Mouse (Mus musculus) forebrain, embryonic 12.5 days (tissue): ENCODE results near the gene Rpp25l. TPM values are rescaled to one million over a fixed set of nuclear protein-coding genes. Genes with fewer than 3 reads are reported as not detected.

Source experiments
- ATAC-seq: fragments of 200-750 bp; cut with Nextera tagmentation; 2 replicates; pipeline ENCODE4 v1.8.0; 2017; ENCODE audit warnings: moderate TSS enrichment; ENCODE audit not compliant: low FRiP score
- H3K27ac ChIP-seq: fragments of 300-500 bp; sonication (generic); 2 replicates; pipeline ENCODE4 v1.5.1; 2016; ENCODE audit warnings: mild to moderate bottlenecking
- H3K27me3 ChIP-seq: fragments of 300-500 bp; sonication (generic); 2 replicates; pipeline ENCODE4 v1.6.1; 2016; ENCODE audit warnings: mild to moderate bottlenecking
- H3K36me3 ChIP-seq: fragments of 300-500 bp; sonication (generic); replicated peaks from 2 replicates; pipeline ENCODE4 v1.6.1; 2016; ENCODE audit warnings: mild to moderate bottlenecking
- H3K4me1 ChIP-seq: fragments of 300-500 bp; sonication (generic); 2 replicates; pipeline ENCODE4 v1.6.1; 2016
- H3K4me2 ChIP-seq: fragments of 300-500 bp; sonication (generic); 2 replicates; pipeline ENCODE4 v1.6.1; 2016; ENCODE audit warnings: mild to moderate bottlenecking, moderate library complexity
- H3K4me3 ChIP-seq: fragments of 300-500 bp; sonication (generic); replicated peaks from 2 replicates; pipeline ENCODE4 v1.5.1; 2016; ENCODE audit warnings: mild to moderate bottlenecking
- H3K9ac ChIP-seq: fragments of 300-500 bp; sonication (generic); 2 replicates; pipeline ENCODE4 v1.6.1; 2016; ENCODE audit warnings: mild to moderate bottlenecking
- H3K9me3 ChIP-seq: fragments of 300-500 bp; sonication (generic); 2 replicates; pipeline ENCODE4 v1.6.1; 2016
- WGBS: fragments of 180-500 bp; shearing (Covaris S2); methylation state at CpG from one replicate; pipeline ENCODE4 v1.1.7; 2016; 5-methylcytosine and 5-hydroxymethylcytosine counted together
- polyA plus RNA-seq: library from polyadenylated mRNA; unstranded; fragments of >200 nt; fragmentation: Nextera tagmentation; extraction: Ambion mirVana; gene quantifications from 2 replicates; pipeline ENCODE4 v1.2.1, GENCODE M21; 2016

The Rpp25l gene
- polyA plus RNA-seq, 1 experiment from 2014 or later = 77.0 TPM

DNA sequence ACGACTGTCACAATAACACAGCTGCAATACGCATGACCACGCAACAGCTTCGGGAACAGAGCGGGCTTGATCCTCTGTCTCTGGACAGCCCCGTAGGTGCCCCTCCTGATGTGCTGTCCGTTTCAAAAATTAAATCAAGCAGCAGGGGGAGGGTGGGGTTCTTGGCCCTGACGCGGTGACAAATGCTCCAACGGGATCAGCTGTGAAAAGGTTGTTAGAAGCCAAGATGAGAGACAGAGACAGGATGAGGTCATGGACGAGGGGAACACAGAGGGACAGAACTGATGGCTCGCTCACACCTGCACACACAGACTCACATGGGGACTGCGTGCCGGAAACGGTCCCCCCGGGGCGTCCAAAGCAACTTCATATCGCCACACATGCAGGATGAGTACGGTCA, 40.1 kb downstream of the Rpp25l start:
- Histone ChIP-seq H3K4me2 (peak overlapping the region; percentile 38), H3K4me1 (peaks cover 82% of the 10 kb centered on the region), H3K27me3 (peaks cover 11% of the 10 kb centered on the region; the same call in 1 of the 2 replicates), H3K9ac (peak overlapping the region; percentile 48; the same call in 1 of the 2 replicates), H3K4me3 (no peak overlapping the region), H3K36me3 (peaks cover 20% of the 10 kb centered on the region), H3K27ac (peak overlapping the region; percentile 94), H3K9me3 (no peaks in the 10 kb centered on the region)
- ATAC-seq = no peak
- WGBS = 42% methylated on average over 19 of the region's 19 CpGs

DNA sequence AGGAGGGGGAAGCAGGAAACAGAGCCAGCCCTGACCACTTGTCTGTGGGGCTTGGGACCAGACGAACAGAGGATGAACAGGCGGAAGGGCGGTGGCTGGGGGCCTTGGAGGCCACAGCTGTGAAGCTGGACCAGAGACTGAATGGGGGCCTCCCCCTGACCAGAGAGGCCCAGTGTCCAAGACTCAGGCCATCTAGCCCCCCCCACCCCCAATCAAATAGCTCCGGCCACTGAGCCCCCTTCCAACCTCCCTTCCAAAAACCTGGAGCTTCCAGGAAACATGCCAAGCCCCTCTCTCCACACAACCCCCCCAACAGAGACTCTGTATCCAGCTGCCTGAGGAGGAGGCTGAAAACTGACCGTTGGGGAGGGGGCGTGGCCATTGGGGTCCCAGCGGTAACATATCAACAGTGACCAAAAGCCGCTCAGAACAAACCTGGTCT, 40.8 kb downstream of the Rpp25l start:
- Histone ChIP-seq H3K9me3 (no peaks in the 10 kb centered on the region), H3K27me3 (peaks cover 11% of the 10 kb centered on the region; the same call in 1 of the 2 replicates), H3K4me2 (peak overlapping the region; percentile 38), H3K4me3 (peak overlapping the region; percentile 1; the same call in 1 of the 2 replicates), H3K27ac (peak overlapping the region; percentile 94), H3K36me3 (peaks cover 26% of the 10 kb centered on the region), H3K9ac (peak overlapping the region; percentile 48), H3K4me1 (peaks cover 75% of the 10 kb centered on the region)
- WGBS = 9% methylated on average over 8 of the region's 8 CpGs
- ATAC-seq = no peak

DNA sequence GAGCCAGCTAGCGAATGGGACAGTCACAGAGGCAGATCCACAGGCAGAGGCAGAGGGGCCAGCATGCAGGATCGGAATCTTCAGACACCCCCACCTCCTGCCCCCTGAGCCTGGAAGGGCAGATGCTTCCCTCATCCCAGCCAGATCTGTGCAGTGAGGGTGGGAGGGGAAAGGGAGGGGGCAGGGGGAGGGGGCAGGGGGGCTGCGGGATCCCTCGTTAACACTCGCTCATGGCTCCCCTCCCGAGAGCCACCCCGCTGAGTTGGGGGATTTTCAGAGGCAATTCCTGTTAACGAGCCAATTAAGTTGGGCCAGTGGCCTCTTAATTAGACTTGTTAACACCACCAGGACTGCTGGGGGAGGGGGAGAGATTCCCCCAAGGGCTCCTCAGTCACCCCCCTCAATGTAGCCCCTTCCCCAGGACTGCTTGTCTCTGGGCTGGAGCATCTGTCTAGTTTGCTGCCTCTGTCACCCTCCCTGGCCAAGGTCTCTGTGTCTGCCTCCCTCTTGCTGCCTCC, 41.3 kb downstream of the Rpp25l start:
- Histone ChIP-seq H3K9ac (peak overlapping the region; percentile 48), H3K27me3 (peaks cover 10% of the 10 kb centered on the region; the same call in 1 of the 2 replicates), H3K4me2 (peak overlapping the region; percentile 38), H3K4me3 (peak overlapping the region; percentile 1), H3K27ac (peak overlapping the region; percentile 94), H3K4me1 (peaks cover 70% of the 10 kb centered on the region), H3K36me3 (peaks cover 28% of the 10 kb centered on the region), H3K9me3 (no peaks in the 10 kb centered on the region)
- peak; percentile 81 for ATAC-seq
- 2% methylated on average over 8 of the region's 8 CpGs for WGBS

DNA sequence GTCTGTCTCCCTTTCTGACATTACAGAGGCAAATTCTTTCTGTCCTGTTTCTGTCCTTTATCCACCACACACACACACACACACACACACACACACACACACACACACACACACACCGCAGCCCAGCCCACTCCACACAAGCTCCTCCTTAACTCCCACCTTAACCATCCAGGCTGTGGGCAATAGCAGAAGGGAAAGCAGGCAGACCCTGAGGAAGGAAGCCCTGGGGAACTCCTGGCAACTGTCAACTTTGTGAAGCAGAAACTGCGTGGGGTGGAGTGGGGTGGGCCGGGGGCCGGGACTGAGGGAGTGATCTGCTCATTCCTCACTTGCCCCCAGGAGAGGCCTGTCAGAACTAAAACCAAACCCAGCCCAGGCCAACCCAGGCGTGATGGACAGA, 41.8 kb downstream of the Rpp25l start:
- Histone ChIP-seq H3K4me2 (peak overlapping the region; percentile 38), H3K36me3 (peaks cover 33% of the 10 kb centered on the region), H3K27me3 (peaks cover 10% of the 10 kb centered on the region; the same call in 1 of the 2 replicates), H3K27ac (peak overlapping the region; percentile 94), H3K9me3 (no peaks in the 10 kb centered on the region), H3K9ac (peak overlapping the region; percentile 48; the same call in 1 of the 2 replicates), H3K4me1 (peaks cover 65% of the 10 kb centered on the region), H3K4me3 (peak overlapping the region; percentile 1; the same call in 1 of the 2 replicates)
- 12% methylated on average over 5 of the region's 5 CpGs for WGBS
- peak; percentile 36 for ATAC-seq

DNA sequence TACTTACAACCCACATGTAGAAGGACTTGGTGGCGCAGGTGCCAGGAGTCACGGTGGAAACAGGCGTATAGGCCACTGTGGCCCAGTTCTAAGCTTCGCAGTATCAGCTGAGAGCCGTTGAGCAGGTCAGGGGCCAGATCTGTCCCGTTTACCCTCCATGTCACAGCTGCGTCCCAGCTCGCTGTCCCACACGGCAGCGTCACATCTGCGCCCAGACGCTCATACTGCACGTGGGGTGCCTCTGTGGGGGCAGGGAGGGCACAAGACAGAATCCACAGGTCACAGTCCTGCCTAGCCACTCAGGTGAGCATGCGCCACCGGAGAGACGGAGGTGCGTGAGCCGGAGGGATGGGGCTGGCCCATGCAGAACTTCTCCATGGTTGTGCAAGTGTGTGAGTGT, 42.5 kb downstream of the Rpp25l start:
- Histone ChIP-seq H3K4me1 (peaks cover 61% of the 10 kb centered on the region), H3K27me3 (0 out of 2 replicates have a peak, but pooled peaks cover 5% of the 10 kb centered on the region), H3K4me2 (no peak overlapping the region), H3K27ac (peak overlapping the region; percentile 94), H3K9me3 (no peaks in the 10 kb centered on the region), H3K36me3 (peaks cover 37% of the 10 kb centered on the region), H3K4me3 (no peak overlapping the region), H3K9ac (no peak overlapping the region)
- ATAC-seq = no peak
- 76% methylated on average over 18 of the region's 18 CpGs for WGBS

DNA sequence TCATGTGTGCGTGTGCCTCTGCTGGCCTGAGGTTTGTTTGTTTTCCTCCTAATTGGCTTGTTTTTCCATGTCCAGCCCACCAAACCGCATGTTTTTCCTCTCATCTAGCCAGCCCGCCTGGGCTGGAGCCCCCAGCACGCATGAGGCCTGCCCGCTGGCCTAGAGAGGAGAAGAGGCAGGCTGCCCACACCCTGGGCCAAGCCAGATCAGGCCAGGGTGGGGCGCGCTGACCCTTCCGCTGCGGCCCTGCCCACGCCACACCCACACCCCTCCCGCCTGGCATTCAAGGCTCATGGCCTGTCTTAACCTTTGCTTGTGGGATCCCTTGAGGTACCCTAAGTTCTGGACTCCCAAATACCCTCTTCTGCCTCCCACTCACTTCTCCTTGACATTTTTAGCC, 46.7 kb downstream of the Rpp25l start:
- Histone ChIP-seq H3K9ac (no peak overlapping the region), H3K27ac (no peak overlapping the region; the same call in 1 of the 2 replicates)

DNA sequence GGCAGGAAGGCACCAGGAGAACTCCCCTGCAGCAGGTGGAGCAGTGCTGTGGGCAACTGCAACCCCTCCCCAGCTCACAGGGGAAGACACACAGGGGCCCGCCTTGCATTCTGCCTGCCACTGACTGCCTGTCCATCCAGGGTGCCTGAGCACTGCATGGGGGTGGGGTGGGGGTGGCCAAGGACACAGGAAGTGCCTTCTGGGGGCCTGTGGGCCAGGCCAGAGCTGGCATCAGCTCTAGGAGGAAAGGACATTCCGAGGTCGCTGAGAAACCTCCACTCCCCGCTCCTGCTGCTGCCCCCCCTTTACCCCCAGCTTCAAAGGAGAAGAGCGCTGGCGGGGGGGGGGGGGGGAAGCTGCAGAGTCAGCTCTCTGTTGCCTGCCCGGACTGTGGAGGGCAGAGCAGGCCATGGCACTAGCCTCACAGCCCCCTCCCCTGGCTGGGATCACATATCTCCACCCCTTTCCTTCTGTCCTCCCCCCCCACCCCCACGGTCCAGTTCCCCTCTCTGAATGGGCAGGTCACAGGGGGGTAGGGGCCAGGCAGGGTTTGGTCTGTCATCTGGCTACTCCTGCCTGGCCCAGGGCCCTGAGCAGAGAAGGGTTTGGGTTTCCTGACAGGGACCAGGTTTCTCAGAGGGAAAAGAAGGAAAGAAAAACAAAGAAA, 48.2 kb downstream of the Rpp25l start:
- Histone ChIP-seq H3K36me3 (peaks cover 60% of the 10 kb centered on the region), H3K27ac (peak overlapping the region; percentile 15), H3K9me3 (no peaks in the 10 kb centered on the region), H3K9ac (peak overlapping the region; percentile 5; the same call in 1 of the 2 replicates), H3K4me3 (no peak overlapping the region), H3K4me2 (0 out of 2 replicates have a peak overlapping the region, but pooled peaks have one; percentile 1), H3K27me3 (peaks cover 14% of the 10 kb centered on the region), H3K4me1 (peaks cover 63% of the 10 kb centered on the region)
- WGBS = 10% methylated on average over 5 of the region's 8 CpGs
- no peak for ATAC-seq

More for the DNA sequence above, 46.7 kb downstream of the Rpp25l start:
- 85% methylated on average over 11 of the region's 11 CpGs for WGBS
- no peak for ATAC-seq
- no peak overlapping the region for H3K4me2 ChIP-seq
- H3K9me3 ChIP-seq = no peaks in the 10 kb centered on the region
- peaks cover 62% of the 10 kb centered on the region for H3K4me1 ChIP-seq
- H3K36me3 ChIP-seq = peaks cover 70% of the 10 kb centered on the region
- no peak overlapping the region for H3K4me3 ChIP-seq
- H3K27me3 ChIP-seq = peaks cover 14% of the 10 kb centered on the region

DNA sequence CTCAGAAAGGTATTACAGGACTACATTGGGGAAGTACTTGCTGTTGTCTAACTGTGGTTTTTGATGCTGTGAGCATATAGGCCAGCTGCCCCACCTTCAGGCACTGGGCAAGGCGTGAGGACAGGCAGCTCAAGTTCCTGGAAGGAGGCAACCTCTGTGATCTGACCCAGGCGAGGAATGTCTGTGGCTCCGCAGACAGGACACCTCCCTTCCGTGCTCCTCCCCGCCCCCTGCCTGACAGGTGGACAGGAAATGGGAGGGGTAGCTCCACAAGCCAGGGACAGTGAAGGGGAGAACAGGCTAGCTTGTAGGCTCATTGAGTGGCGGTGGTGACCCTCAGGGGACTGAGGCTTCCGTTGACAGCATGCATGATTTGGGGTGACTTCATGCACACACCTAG, 48.8 kb downstream of the Rpp25l start:
- Histone ChIP-seq H3K36me3 (peaks cover 59% of the 10 kb centered on the region), H3K4me2 (no peak overlapping the region), H3K9ac (no peak overlapping the region), H3K4me3 (no peak overlapping the region), H3K9me3 (no peaks in the 10 kb centered on the region), H3K4me1 (peaks cover 65% of the 10 kb centered on the region), H3K27me3 (peaks cover 14% of the 10 kb centered on the region), H3K27ac (peak overlapping the region; percentile 15; the same call in 1 of the 2 replicates)
- ATAC-seq = no peak
- 66% methylated on average over 7 of the region's 7 CpGs for WGBS

DNA sequence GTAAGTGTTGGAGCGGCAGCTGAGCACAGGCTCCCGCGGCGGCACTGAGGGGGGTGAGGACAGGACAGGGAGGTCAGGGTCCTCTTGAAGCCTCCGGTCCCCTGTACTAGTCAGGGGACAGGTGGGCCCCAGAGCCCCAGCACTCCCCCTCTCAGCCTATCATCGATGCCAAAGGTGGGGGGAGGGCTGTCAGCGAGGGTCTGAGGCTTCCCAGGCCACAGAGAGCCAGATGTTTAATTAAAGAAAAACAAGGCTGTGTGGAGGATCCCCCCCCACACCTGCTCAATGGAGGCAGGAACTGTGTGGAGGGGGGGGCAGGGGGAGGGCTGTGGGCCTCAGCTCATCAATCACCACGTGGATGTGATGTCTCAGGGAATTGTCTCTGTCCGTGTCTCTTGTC, 49.7 kb downstream of the Rpp25l start:
- WGBS = 70% methylated on average over 9 of the region's 9 CpGs
- H3K36me3 ChIP-seq = peaks cover 57% of the 10 kb centered on the region
- no peak overlapping the region for H3K4me3 ChIP-seq
- H3K9ac ChIP-seq = 0 out of 2 replicates have a peak overlapping the region, but pooled peaks have one; percentile 21
- H3K27me3 ChIP-seq = peaks cover 23% of the 10 kb centered on the region
- H3K9me3 ChIP-seq = no peaks in the 10 kb centered on the region
- H3K4me2 ChIP-seq = no peak overlapping the region; the same call in 1 of the 2 replicates
- H3K27ac ChIP-seq = no peak overlapping the region
- H3K4me1 ChIP-seq = peaks cover 74% of the 10 kb centered on the region
- no peak for ATAC-seq

DNA sequence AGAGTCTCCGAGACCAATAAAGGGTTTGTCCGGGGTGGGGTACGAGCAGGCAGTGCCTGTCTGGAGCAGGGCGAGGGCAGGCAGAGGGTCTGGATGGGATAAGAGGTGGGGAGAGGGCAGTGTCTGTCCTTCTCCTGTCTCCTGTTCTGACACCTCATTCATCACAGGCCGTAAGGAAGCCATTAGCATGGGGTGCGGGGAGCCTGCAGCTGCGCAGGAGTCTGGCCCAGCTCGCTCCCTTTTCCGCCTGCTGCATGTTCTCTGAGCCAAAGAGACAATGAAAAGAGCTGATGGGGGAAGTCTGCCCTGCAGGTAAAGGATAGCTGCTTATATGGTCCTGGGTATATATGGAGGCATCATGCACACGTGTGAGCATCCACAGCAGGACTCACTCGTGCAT, 50.6 kb downstream of the Rpp25l start:
- Histone ChIP-seq H3K9me3 (no peaks in the 10 kb centered on the region), H3K27ac (no peak overlapping the region; the same call in 1 of the 2 replicates), H3K4me1 (peaks cover 81% of the 10 kb centered on the region), H3K4me3 (no peak overlapping the region), H3K36me3 (peaks cover 60% of the 10 kb centered on the region), H3K27me3 (peaks cover 24% of the 10 kb centered on the region), H3K9ac (no peak overlapping the region), H3K4me2 (no peak overlapping the region)
- 82% methylated on average over 11 of the region's 11 CpGs for WGBS
- no peak for ATAC-seq
